Mouse (Mus musculus) naive thymus-derived CD4-positive, alpha-beta T cell, adult 2 months (primary cell): ENCODE measurements at regions not wholly inside any gene's neighbourhood (a gene's known extent, or its start where the extent isn't known, plus 50 kb on each side); places are given as distances from the start of the nearest gene placed in this dataset.
"Not testable (repeated sequence)": the region's sequence is repeated elsewhere in the genome, so short reads cannot be mapped to it uniquely, and the experiment has no call there.

Experiments used
- DNase-seq: peaks from one replicate; pipeline ENCODE4 v3.0.0-alpha.2; 2011; ENCODE audit warnings: low read depth

DNA sequence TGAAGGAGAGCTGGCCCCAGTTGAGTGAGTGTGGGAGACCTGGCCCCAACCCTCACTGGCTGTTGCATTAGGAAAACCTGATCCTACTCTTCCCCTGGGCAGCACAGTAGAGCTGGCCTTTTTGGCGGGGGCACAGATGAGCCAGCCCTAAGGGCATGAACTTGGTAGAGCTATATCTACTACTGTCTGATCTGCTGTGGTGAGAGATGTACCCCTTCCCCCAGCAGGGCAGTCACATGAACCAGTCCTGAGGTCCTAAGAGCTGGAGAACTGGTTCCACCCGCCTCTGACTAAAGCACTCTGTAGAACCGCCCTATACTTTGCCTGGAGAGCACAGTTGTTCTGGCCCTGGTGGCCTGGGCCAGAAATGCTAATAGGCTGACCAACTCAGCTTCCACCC lies 622.5 kb upstream of the Adamts5 start:
- no peak for DNase-seq

DNA sequence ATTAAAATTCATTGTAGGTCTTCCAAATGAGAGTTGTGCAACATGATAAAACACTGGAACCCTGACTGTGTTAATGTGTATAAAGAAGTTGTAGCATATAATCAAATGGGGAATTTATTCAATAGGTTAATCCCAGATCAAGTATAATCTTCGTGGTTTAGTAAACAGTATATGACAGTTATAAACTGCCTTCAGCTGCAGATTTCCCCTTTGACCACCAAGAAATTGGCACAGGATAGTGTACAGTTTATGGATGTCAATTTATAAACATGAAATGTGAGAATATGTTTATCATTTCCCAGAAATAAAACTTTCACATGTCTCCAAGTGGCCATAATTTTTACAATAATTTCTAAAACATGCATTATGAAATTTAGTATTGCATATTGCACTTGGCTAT lies 615.3 kb upstream of the Adamts5 start:
- DNase-seq, result no peak

- DNase-seq, result no peak
Observed at GRCm38 (mm10) chr16:86516144-86516543, 614.5 kb upstream of the Adamts5 start.

DNA sequence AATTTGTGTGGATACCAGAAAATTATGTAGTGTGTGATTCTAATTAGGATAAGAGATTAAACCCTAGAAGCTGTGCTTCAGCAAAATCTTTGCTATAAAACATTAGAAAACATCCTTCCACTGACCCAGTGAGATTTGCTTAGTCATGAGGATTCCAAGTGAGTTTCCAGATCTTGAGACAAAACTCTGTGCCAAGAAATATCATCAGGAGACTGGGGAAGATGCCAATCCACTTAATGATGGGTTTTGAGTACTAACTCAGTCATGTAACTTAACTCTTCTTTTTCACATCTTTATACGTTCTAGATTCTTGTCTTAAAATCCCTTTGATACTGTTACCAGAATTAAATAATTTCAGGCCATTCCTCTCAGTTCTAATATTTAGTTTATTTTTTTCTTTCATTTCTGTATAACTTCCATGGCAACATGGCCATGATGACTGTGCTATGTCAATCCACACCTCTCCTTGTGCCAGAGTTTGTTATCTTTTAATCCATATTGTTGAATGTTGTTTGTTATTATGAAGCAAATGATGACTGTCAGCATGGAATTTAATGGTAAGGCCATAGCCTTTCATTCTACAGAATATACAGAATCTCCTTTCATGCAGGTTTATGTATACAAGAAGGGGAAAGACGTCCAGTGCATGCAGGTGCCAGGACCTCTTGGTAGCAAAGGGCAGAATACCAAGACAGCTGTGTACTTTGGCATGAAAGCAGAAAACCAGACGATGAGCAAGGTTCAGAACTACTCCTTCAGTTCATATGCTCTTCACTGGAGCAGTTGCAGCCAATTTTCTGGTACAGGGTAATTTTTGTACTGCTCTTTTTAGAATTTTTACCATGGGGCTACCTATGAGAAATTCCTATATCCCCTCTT lies 599.7 kb upstream of the Adamts5 start:
- no peak for DNase-seq

- DNase-seq, result no peak
Observed at GRCm38 (mm10) chr16:86475145-86475544, 573.5 kb upstream of the Adamts5 start.

- DNase-seq, result no peak
Observed at GRCm38 (mm10) chr16:86473059-86473740, 571.6 kb upstream of the Adamts5 start.

DNA sequence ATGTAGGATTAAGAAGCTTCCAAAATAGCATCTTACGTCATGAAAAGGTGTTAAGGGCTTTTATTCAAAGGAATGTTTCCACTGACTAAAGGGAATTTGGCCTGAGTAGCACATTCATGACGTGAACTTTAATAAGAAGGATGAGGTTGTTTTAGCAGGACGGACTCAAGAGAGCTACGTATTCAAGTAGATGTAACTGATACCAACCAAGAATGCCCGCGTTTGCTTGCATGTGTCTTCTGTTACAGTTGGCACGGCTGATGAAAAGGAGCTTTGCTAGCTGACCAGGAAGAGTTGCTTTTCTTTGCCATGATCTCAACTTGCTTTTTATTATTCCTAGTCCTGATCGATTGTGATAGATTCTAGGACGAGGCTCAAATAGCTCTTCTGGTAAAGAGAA lies 559.4 kb upstream of the Adamts5 start:
- no peak for DNase-seq

GRCm38 (mm10) chr16:86456649-86457048 lies 555.0 kb upstream of the Adamts5 start:
- no peak for DNase-seq

- no peak for DNase-seq
Observed at GRCm38 (mm10) chr16:86454810-86455209, 553.2 kb upstream of the Adamts5 start.

DNA sequence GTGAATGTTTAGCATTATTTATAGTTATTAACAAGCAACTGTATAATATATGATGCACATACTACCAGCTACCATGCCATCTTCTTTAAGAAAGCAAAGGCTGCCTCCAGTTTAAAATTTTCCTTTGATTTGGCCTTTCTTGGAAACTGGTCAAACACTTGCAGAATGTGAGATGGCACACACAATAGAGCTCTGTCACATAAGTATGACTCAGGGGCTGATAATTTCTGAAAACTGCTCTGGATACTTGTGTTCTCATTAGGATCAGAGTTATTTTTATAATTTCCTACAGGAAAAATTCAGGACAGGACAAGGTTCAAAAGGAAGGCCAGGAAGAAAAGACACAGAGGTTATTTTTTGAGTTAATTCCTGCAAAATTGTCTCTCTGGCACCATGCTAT lies 552.4 kb upstream of the Adamts5 start:
- no peak for DNase-seq

GRCm38 (mm10) chr16:86448478-86449160 lies 547.0 kb upstream of the Adamts5 start:
- no peak for DNase-seq

GRCm38 (mm10) chr16:86419458-86419857 lies 517.8 kb upstream of the Adamts5 start:
- DNase-seq, result not testable (repeated sequence)

GRCm38 (mm10) chr16:86404309-86404708 lies 502.7 kb upstream of the Adamts5 start:
- no peak for DNase-seq

GRCm38 (mm10) chr16:86401381-86401780 lies 499.8 kb upstream of the Adamts5 start:
- DNase-seq, result no peak

- no peak for DNase-seq
Observed at GRCm38 (mm10) chr16:86399288-86399687, 497.7 kb upstream of the Adamts5 start.

DNA sequence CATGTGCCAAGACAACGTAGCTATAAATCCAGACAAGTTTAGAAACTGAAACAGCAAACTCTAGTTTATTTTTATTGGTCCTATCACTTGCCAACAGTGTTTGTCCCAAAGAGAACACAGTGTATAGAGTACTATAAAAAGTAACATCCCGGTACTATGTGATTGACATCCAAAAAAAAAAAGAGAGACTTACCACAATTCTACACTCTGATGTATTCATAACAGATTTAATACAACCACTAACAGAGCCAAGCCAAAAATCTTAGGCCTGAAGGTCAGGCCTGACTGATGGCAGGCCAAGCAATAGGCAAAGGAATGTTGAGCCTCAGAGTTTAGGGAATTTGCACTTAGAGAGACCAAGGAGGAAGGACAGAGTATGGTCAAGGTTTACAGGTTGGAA lies 495.9 kb upstream of the Adamts5 start:
- no peak for DNase-seq

GRCm38 (mm10) chr16:86389063-86389723 lies 487.6 kb upstream of the Adamts5 start:
- DNase-seq, result no peak

GRCm38 (mm10) chr16:86388128-86388527 lies 486.5 kb upstream of the Adamts5 start:
- no peak for DNase-seq

DNA sequence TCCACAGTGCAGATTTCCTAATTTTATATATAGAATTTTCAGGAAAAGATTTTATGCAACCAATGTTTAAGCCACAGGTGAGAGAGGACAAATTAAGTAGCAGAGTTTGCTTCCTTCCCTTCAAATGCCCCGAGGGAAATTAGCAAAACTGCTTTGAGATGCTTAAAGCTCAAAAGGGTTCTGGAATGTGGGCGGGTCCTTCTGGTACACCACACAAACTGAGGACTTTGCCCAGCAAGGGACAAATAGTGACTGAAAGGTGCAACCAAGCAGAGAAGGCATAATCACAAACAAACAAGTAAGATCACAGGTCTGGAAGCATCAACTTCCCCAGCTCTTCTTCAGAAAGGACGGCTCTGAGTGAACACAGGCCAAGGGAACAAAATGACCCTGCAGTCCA lies 476.4 kb upstream of the Adamts5 start:
- no peak for DNase-seq

- no peak for DNase-seq
Observed at GRCm38 (mm10) chr16:86371652-86372051, 470.0 kb upstream of the Adamts5 start.

GRCm38 (mm10) chr16:86368449-86368848 lies 466.8 kb upstream of the Adamts5 start:
- no peak for DNase-seq

DNA sequence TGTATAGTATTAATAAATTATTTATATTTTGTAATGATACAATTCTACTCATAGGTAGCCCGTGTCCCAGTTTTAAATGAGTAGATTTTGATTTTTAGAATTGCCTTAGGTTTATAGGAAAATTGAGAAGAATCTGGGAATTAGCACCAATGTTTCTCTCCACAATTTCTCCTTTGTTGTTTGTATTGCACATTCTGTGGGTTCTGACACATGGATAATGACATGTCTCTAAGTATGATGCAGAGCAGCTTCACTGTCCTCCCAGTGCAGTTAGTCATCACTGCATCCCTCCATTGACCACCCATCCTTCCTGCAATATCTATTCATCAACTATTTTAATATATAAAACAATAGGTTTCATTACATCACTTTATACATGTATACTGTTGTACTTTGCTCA lies 464.6 kb upstream of the Adamts5 start:
- no peak for DNase-seq
